Mouse (Mus musculus): ENCODE measurements around the gene Zfp688. TPM values are rescaled to one million over a fixed set of nuclear protein-coding genes. Genes with fewer than 3 reads are reported as not detected.
"Not testable (repeated sequence)": the region's sequence is repeated elsewhere in the genome, so short reads cannot be mapped to it uniquely, and the experiment has no call there.

The Zfp688 gene
- polyA plus RNA-seq, 1 experiment = 29.6 TPM

DNA sequence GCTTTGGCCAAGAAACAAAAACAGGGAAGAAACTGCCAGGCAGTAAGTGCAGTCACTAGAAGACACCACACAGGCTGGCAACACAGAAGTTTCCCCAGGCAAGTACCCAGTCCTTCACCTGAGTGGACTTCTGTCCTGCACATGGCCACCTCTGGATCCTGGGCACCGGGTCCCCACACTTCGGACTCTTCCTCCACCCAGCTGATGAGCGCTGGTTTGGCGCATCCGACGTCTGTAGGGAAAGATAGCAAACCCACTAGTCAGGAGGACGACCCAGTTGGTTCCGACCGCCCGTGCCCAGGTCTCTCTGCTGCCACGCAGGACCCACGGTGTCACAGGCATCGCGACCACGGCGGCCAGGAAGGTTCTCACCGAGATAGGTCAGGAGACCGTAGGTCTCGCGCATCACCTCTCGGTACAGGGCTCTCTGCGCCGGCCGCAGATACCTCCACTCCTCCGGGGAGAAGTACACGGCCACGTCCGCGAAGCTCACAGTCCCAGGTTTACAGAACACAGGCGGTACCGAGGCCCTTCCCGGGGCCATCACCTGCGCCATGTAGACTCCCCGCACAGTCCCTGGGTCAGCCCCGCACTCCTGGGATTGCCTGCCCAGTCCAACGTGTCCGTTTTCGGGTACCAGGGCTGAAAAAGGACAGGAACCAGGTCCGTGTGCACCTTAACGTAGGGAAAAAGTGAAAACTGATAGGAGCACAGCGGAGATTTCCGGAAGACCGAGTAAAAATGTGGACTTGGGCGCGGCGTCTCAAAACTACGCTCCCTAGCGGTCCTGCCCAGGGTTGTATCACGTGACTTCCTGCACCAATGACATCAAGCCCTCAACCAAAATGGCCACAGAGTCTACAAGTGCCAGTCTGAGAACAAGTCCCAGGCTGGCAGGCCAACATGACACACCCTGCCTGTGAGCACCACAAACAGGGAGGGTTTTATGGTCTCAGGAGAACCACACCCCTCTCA, 46.3 kb downstream of the Zfp688 start, which contains the start of gene Zfp747:
Gene Zfp747 (minus strand): TSS at position 780 of the 975 bp plus-strand sequence.
- Histone ChIP-seq H3K36me3 (ENCODE audit: control insufficient read depth, insufficient read depth, low read length) (peaks cover 16% of the 10 kb centered on the region), H3K4me1 (ENCODE audit: control insufficient read depth, insufficient read depth, insufficient read length, low read length) (peaks cover 16% of the 10 kb centered on the region; the same call in 1 of the 2 replicates), H3K4me3 (ENCODE audit: low read depth, low read length) (peak within 1 kb of the TSS; percentile 94), H3K27ac (ENCODE audit: insufficient read depth, low read depth, low read length) (peak within 1 kb of the TSS; percentile 95)
- TF ChIP-seq POLR2A (IDR thresholded peaks at IDR 0.05; ENCODE audit: low read depth, low read length) (peak; percentile 83; the same call in 1 of the 2 replicates), CTCF (IDR thresholded peaks at IDR 0.05; ENCODE audit: extremely low read depth, insufficient read length, insufficient replicate concordance, low read depth, low read length) (peak; percentile 64; the same call in 1 of the 2 replicates)
- not testable (repeated sequence) for H3K27me3 ChIP-seq (ENCODE audit: control insufficient read depth, insufficient read depth, low read length)
- under 1% methylated on average over 49 of the region's 49 CpGs for WGBS

DNA sequence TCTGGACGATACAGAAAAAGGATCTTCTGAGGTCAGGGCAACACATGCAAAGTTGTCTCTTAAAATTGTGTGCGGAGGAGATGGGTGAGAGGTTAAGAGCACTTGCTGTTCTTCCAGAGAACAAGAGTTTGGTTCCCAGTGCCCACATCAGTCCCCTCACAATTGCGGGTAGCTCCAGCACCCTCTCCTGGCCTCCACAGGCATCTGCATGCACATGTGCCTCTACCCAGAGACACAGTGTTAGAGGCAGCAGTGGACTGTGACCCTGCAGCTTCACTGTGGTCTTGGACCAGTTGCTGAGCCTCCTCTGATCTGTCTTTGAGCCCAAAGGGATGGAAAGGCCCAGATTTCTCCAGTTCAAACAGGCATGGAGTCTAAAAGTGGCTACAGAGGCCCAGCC, 50.0 kb downstream of the Zfp688 start:
- not testable (repeated sequence) for H3K4me1 ChIP-seq (ENCODE audit: control insufficient read depth, insufficient read depth, insufficient read length, low read length); H3K27ac ChIP-seq (ENCODE audit: insufficient read depth, low read depth, low read length); H3K4me3 ChIP-seq (ENCODE audit: low read depth, low read length); H3K27me3 ChIP-seq (ENCODE audit: control insufficient read depth, insufficient read depth, low read length)
- peak; percentile 12; the same call in 1 of the 2 replicates for TF ChIP-seq CTCF (IDR thresholded peaks at IDR 0.05; ENCODE audit: extremely low read depth, insufficient read length, insufficient replicate concordance, low read depth, low read length)
- WGBS = 82% methylated on average over 3 of the region's 3 CpGs
- peaks cover 16% of the 10 kb centered on the region for H3K36me3 ChIP-seq (ENCODE audit: control insufficient read depth, insufficient read depth, low read length)

DNA sequence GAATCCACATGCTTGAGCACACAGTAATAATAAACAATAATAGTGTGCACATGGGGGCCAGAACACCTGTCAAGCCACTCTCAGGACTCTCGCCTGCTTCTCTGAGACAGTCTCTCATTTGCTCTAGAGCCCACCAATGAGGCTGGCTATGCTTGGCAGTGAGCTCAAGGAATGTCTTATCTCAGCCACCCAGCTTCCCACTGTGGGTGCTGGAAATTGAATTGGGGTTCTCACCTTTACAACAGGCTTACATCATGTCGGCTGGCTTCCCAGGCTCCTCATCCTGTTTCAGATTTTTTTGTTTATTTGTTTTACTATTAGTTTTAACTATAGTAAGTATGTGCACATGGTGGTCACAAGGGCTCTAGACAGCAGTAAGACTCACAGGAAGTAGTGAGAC, 50.7 kb downstream of the Zfp688 start:
- Histone ChIP-seq H3K4me1 (ENCODE audit: control insufficient read depth, insufficient read depth, insufficient read length, low read length) (peaks cover 13% of the 10 kb centered on the region; the same call in 1 of the 2 replicates), H3K27me3 (ENCODE audit: control insufficient read depth, insufficient read depth, low read length) (no peaks in the 10 kb centered on the region), H3K4me3 (ENCODE audit: low read depth, low read length) (no peak overlapping the region), H3K27ac (ENCODE audit: insufficient read depth, low read depth, low read length) (no peak overlapping the region), H3K36me3 (ENCODE audit: control insufficient read depth, insufficient read depth, low read length) (peaks cover 16% of the 10 kb centered on the region)
- no peak for TF ChIP-seq CTCF (IDR thresholded peaks at IDR 0.05; ENCODE audit: extremely low read depth, insufficient read length, insufficient replicate concordance, low read depth, low read length)
- no peak for TF ChIP-seq POLR2A (IDR thresholded peaks at IDR 0.05; ENCODE audit: low read depth, low read length)
- 78% methylated on average over 2 of the region's 2 CpGs for WGBS

Other genes with a start within 250 kb of the Zfp688 start
- 7.6 and 13.9 TPM in 2 replicates for gene Cd2bp2, start 226.0 kb downstream of the Zfp688 start, polyA plus RNA-seq (2012; rRNA removed)
- 17.5 and 44.1 TPM in 2 replicates for gene Tbc1d10b, start 213.6 kb downstream of the Zfp688 start, polyA plus RNA-seq (2012; rRNA removed)
- 0.74 and 1.3 TPM in 2 replicates for gene Mylpf, start 213.2 kb downstream of the Zfp688 start, polyA plus RNA-seq (2012; rRNA removed)
- gene Zfp553, start 189.0 kb downstream of the Zfp688 start, polyA plus RNA-seq (2012; rRNA removed) = 4.9 and 8.1 TPM in 2 replicates
- 14.3 and 34.1 TPM in 2 replicates for gene Sept1, start 188.9 kb downstream of the Zfp688 start, polyA plus RNA-seq (2012; rRNA removed)
- 100.0 and 118 TPM in 2 replicates for gene Zfp771, start 177.8 kb downstream of the Zfp688 start, polyA plus RNA-seq (2012; rRNA removed)
- gene Dctpp1, start 161.4 kb downstream of the Zfp688 start, polyA plus RNA-seq (2012; rRNA removed) = 56.3 and 62.1 TPM in 2 replicates
- gene Sephs2, start 148.0 kb downstream of the Zfp688 start, polyA plus RNA-seq (2012; rRNA removed) = 44.5 and 81.9 TPM in 2 replicates
- 5.7 and 12.5 TPM in 2 replicates for gene Itgal, start 125.8 kb downstream of the Zfp688 start, polyA plus RNA-seq (2012; rRNA removed)
- gene Zfp768, start 76.5 kb downstream of the Zfp688 start, polyA plus RNA-seq (2012; rRNA removed) = 27.3 and 47.4 TPM in 2 replicates
- 15.0 and 35.5 TPM in 2 replicates for gene Zfp747, start 46.0 kb downstream of the Zfp688 start, polyA plus RNA-seq (2012; rRNA removed)
- gene 9130019O22Rik, start 34.9 kb downstream of the Zfp688 start, polyA plus RNA-seq (2012; rRNA removed) = 4.5 and 7.3 TPM in 2 replicates
- 6.5 and 12.8 TPM in 2 replicates for gene E430018J23Rik, start 28.4 kb downstream of the Zfp688 start, polyA plus RNA-seq (2012; rRNA removed)
- 3.5 and 5.8 TPM in 2 replicates for gene Zfp764, start 15.2 kb downstream of the Zfp688 start, polyA plus RNA-seq (2012; rRNA removed)
- gene Zfp689, start 27.1 kb upstream of the Zfp688 start, polyA plus RNA-seq (2012; rRNA removed) = 2.0 and 2.9 TPM in 2 replicates
- gene Prr14, start 37.5 kb upstream of the Zfp688 start, polyA plus RNA-seq (2012; rRNA removed) = 30.3 and 81.2 TPM in 2 replicates
- gene Fbrs, start 57.1 kb upstream of the Zfp688 start, polyA plus RNA-seq (2012; rRNA removed) = 26.4 and 41.8 TPM in 2 replicates
- gene Srcap, start 89.9 kb upstream of the Zfp688 start, polyA plus RNA-seq (2012; rRNA removed) = 22.6 and 52.6 TPM in 2 replicates
- 5.4 and 9.5 TPM in 2 replicates for gene Gm42715, start 97.5 kb upstream of the Zfp688 start, polyA plus RNA-seq (2012; rRNA removed)
- gene Tmem265, start 139.3 kb upstream of the Zfp688 start, polyA plus RNA-seq (2012; rRNA removed) = 3.0 and 4.8 TPM in 2 replicates
- gene Phkg2, start 151.3 kb upstream of the Zfp688 start, polyA plus RNA-seq (2012; rRNA removed) = 23.3 and 43.2 TPM in 2 replicates
- gene Ccdc189, start 166.5 kb upstream of the Zfp688 start, polyA plus RNA-seq (2012; rRNA removed) = 1.5 TPM in 2 replicates
- gene Rnf40, start 166.7 kb upstream of the Zfp688 start, polyA plus RNA-seq (2012; rRNA removed) = 10.6 and 20.6 TPM in 2 replicates
- gene Zfp629, start 193.7 kb upstream of the Zfp688 start, polyA plus RNA-seq (2012; rRNA removed) = 4.4 and 5.5 TPM in 2 replicates